Mouse (Mus musculus): ENCODE measurements around the gene Sf3a3.

Gene Sf3a3

DNA sequence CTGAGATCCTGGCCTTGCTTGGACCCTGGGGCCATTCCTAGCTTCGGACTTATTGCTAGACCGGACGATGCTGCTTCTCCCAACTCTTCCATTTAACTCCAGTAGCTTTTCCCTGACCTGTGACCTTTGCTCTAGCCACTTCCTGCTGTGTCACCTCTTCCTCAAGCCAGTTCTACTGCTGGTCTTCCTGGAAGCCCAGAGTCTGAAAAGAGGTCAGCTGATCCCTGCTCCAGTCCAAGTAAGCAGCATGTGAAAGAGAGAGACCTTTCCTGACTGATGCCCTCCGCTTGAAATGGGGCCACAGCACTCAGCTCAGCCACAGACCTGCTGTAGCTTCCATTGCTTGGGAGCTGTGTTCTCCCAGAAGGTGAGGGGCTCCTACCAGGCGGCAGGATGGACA lies 22.9 kb downstream of the Sf3a3 start:
- no peak for DNase-seq (ENCODE audit: inconsistent age in 2 of 2, low spot score in 1 of 2)

DNA sequence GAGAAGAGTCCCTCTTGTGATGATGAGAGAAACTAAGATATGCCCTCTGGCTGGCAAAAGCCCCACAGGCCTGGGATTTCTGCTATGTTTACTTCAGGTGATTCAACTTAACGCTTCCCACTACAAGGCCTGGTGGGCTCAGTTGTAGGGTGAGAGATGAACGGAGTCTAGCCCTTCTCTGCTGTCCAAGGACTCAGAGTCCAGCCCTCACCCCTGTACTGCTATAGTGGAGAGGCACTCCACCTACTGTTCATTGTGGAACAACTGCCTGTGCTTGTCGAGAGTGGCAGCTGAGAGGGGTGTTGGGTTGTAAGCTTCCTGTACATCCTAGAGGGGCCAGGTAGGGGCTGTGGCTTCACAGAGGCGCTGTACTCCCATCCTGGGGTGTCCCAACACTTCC lies 23.4 kb downstream of the Sf3a3 start:
- DNase-seq (ENCODE audit: inconsistent age in 2 of 2, low spot score in 1 of 2) = peak in 1 of 2 experiments; percentile 38

DNA sequence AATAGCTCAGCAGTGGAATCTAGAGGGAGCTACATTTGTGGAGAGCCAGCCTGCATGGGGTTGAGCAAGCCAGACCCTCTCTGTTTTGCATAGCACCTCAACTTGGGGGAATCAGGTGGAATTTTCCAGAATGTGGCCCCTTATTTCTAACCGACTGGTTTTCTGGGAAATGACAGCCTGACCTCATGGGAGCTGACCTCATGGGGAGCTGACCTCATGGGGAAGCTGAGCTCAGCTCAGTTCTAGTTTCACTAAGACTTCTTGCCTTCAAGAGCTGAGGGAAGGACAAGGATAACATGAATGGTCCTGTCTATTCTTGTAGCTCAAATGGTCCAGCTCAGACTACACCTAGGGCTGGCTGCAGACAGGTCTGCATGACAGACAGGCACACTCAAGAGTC lies 24.2 kb downstream of the Sf3a3 start:
- no peak for DNase-seq (ENCODE audit: inconsistent age in 2 of 2, low spot score in 1 of 2)

DNA sequence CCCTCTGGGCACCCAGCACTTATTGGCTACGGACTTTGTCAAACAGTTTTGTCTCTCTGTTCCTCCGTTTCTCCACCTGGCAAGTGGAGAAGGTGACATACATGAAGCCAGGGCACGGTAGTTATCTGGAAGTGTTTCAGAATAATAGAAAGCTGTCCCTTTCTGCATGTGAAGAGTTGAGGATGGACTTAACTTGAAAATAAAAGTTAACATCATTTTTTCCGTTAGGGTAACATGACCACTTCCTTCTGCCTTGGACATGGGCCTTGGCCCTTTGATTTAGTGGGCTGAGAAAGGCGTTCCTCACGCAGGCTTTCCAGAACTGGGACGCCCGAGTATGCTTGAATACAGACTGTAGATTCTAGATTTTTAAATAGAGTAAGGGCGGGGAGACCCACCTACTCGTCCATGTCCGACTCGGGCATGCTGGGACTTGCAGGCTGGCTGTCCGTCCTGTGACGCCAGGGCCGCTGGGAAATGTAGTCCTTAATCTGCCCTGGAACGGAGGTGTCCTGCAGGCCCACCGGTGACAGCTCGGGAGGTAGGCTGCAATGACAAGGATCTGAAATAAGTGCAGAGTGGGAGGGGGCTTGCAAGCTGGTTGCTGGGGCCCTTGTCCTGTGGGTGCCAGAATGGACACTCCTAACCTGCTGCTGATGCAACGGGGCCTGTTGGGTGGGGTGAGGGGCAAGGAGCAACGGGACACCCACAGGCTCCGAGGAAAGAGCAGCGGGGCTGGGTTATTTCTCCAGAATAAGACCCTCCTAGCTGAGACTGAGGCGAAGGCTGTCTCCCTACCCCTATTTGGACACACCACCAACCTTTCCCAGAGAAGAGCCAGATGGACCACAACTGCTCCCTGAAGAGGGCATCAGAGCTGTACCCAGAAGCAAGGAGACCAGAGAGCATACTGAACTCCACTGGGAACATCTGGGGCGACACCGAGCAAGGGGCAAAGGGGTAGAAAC lies 27.1 kb downstream of the Sf3a3 start, which contains the start of gene Inpp5b:
Gene Inpp5b, plus strand, starts transcription at position 475 of the 968 bp plus-strand sequence.
- DNase-seq (ENCODE audit: inconsistent age in 2 of 2, low spot score in 1 of 2) = peak; percentile 83 to 95

DNA sequence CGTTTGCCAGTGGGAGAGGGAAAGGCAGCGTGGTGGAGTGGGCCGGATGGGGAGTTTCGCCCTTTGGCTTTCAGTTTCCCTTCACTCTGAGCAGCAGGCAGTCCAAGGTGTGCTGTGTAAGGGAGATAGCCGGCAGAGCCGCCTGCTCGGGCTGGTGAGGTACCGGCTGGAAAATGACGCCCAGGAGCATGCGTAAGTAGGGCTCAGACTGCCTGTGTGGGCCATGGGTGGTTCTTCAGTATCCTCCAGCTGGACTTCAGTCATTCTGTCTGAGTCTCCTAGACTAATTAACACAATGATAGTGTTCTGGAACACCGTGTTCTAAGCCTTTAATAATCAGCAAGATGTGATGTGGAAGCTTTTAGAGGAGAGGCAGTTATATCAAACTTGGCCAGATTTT lies 28.3 kb downstream of the Sf3a3 start:
- DNase-seq (ENCODE audit: inconsistent age in 2 of 2, low spot score in 1 of 2) = no peak

DNA sequence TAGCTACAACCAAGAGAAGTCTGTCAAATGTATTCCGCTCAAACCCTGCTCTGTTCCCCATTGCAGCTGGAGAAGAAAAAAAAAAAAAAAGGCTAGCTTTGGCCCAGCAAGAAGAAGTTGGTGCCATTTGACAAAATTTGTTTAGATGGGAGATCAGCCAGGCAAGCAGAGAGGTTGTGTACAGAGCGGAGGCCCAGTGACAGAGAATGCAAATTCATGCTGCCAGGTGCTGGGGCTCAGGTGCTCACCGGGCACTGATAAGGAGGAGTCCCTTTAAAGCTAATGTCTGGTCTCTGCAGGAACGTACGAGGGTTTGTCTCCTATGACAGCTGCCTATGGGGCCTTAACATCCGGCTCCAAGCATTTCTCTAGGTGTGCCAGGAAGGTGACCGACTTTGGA lies 32.0 kb downstream of the Sf3a3 start:
- no peak for DNase-seq (ENCODE audit: inconsistent age in 2 of 2, low spot score in 1 of 2)

DNA sequence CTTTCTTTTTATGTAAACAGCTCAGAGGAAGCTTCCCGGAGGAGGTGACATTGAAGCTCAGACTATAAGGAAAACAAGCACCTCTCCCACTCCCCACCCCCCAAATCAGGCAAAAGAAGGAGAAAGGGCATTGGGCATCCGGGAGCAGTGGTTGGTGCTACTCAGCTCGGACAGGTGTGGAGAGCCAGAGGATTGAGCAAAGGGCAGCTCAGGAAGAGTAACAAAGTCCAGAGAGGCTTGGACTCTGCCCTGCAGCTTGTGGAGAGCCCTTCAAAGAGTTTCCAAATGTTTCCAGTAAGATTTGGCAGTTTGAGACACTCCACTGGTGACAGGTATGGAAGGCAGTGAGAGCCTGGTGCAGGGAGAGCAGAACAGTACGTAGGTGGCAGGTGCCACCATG lies 33.3 kb downstream of the Sf3a3 start:
- no peak for DNase-seq (ENCODE audit: inconsistent age in 2 of 2, low spot score in 1 of 2)

DNA sequence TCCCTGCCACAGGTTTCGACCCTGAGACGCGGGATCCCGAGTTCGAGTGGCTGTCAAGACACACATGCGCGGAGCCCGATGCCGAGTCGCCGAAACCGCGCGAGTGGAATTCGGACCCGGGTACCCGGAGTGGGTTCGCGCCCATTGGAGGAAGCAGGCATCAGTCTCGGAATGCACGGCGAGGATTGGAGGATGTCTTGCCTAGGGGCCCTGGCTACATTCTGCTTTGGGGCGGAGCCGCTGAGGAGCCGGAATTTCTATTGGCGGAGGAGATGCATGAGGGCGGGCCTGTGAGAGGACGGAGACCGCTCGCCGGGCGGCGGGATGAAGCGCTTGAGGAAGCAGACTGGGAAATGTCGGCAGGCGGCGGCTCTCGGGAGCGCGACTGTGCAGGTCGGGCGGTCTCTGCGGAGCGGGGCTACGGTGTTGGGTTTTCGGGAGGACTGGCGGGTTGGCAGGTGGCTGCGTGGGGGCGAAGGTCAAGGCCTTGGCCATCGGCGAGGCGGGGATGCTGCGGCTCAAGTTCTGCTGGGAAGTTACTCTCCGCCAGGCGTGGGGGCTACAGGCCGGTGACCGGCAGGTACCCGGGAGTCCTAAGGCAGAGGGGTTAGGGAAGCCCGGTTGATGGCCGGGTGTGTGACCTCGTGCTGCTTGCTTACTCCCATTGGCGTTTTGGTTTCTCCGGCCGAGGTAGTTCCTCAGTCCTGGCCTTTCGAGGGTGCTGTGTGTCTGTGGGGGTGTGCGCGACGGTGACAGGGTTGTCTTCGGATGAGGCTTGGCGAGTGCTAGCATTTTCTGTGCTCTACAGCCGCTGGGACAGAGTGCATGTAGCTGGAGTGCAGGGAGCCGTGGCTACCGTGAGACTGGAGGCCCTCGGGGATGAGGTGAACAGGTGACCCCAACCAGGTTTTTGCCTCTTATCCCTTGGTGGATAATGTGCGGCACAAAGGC lies 37.0 kb downstream of the Sf3a3 start:
- peak; percentile 98 to 99 for DNase-seq (ENCODE audit: inconsistent age in 2 of 2, low spot score in 1 of 2)

DNA sequence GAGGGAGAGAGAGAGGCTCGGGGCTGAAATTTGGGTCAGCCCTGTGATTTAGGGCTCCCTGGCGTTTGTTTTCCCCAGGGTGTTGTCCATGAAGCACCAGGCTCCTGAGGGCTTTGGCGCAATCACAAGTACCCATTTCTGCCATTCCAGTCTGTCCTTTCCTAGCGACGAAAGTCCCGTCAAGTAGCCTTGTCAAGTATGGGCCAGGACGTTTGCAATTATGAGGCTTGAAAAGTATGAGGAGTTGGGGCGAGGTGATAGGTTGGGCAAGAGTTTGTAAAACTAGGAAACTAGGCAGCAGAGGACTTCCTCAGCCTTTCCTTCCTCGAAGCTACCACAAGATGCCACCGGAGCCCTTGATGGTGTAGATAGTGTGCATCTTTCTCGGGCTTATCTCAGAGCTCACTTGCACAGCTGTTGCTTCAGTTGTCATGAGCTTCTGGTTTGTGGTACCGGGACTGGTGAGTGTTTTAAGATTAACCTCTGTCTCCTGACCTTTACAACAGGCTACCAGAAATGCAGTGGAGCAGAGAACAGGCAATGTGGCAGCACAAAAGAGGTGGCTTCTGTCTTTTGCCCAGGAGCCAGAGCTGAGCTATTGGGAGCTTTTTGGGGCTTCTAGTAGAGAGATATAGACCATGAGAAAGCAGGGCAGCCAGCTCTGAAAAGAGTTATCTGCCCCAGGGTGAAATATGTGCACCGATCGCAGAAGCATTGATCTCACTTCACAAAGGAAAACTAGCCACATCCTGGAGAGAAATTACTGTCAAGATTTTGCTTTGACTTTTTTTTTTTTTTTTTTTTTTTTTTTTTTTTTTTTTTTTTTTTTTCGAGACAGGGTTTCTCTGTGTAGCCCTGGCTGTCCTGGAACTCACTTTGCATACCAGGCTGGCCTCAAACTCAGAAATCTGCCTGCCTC lies 38.0 kb downstream of the Sf3a3 start:
- no peak for DNase-seq (ENCODE audit: inconsistent age in 2 of 2, low spot score in 1 of 2)

DNA sequence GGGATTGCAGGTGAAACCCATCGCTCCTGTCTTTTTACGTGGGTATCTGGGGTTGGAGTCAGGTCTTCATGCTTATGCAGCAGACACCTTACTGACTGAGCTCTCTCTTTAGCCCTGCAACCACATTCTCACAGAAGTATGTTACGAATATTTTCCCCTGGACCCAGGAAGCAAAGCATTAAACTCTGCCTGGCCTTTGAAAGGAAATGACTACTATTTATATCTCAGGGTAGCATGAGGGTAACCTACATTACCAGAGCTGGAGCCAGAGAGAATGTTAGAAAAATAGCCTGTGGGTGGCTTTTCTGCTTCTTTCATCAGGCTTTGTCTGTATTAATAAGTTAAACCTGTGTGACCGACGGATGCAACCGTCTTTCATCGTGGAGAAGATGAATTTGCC lies 41.0 kb downstream of the Sf3a3 start:
- DNase-seq (ENCODE audit: inconsistent age in 2 of 2, low spot score in 1 of 2) = no peak

DNA sequence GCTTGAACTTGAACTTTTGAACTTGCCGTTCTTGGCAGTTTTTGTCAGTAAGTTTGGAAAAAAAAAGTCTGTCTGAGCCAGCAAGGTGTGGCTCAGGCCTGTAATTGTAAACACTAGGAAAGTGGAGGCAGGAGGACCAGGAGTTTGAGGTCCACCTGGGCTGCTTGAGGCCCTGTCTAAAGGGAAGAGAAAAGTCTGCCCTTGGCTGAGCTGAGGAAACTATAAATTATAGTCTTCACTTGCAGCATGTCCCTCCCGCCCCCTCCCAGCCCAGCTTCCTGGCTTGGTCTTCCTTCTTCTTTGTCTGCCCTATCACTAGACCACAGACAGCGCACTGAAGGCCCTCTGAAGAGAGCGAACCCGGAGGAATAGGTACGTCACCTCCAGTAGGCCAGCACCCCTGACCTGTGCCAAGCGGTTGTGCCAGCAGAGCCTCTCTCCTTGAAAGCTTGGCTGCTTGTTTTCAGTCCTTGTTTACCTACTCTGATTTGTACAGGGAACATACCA lies 44.8 kb downstream of the Sf3a3 start:
- peak; percentile 40 to 79 for DNase-seq (ENCODE audit: inconsistent age in 2 of 2, low spot score in 1 of 2)

DNA sequence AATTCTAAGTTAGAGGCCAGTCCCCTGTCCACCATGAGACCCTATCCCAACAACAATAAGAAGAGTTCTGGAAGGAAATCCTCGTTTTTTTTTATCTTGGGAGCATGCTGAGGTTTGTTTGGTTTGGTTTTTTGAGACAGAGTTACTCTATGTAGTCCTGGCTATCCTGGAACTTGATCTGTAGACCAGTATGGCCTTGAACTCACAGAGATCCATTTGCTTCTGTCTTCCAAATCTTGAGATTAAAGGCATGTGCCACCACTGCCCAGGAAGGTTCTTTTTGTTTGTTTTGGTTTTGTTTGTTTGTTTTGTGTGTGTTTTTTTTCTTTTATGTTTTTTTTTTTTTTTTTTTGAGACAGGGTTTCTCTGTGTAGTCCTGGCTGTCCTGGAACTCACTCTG lies 46.6 kb downstream of the Sf3a3 start:
- DNase-seq (ENCODE audit: inconsistent age in 2 of 2, low spot score in 1 of 2) = no peak

DNA sequence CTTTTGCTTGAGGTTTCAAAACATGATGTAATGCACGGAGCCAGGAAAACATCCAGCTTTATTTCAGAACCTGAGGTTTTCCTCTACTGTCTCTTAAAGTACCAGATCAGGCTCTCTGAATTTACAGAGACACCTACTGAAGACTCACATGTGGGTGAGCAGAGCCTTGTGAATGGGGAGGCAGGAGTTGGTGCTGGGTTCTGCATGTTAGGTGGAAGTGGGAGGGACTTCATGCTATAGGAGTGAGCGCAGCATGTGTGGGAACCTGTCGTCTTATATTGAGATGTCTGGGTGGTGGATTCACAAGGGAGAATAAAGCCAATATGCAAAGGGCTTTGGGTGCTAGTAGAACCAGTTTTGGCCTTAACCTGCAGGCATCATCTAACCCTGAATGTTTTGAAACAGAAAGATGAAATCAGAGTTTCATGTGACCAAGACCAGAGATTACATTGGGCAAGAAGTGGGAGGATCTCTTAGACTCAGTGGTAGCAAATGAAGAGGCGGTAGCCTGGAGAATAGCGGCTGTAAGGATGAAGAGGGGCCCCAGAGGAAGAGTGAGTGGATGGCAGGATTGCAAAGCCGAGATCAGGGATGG lies 48.4 kb downstream of the Sf3a3 start:
- DNase-seq (ENCODE audit: inconsistent age in 2 of 2, low spot score in 1 of 2) = no peak

DNA sequence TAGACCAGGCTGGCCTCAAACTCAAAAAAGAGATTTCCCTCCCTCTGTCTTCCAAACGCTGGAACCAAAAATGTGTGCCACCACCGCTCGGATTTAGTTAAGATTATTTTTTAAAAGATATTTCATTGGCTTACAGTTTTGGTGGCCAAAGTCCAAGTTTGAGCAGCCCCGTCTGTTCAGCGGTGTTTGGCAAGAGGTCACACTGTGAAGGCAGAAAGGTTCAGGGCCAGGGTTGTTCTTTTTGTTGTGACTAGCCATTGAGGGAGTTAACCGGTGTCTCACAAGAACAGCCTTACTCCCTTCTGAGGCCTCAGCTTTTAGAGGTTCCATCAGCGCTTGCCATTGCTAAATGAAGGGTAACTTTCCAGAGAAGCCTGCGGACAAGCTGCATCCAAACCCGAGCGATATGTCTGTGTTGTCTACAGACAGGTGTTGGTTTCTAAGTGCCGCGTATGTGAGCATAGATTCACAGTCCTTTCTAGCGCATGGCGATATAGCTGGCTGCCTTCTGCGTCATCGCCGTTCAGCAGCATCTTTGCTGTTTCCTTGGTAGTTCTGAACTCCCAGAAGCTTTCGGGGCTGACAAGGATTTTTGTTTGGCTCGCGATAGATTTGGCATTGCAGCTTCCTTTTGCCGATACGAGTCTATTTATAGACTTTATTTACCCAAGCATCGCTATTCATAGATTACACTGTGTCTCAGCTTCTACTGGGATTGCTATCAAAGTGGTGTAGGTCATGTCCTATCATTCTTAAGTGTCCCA lies 51.4 kb downstream of the Sf3a3 start:
- DNase-seq (ENCODE audit: inconsistent age in 2 of 2, low spot score in 1 of 2) = peak in 1 of 2 experiments; percentile 42

DNA sequence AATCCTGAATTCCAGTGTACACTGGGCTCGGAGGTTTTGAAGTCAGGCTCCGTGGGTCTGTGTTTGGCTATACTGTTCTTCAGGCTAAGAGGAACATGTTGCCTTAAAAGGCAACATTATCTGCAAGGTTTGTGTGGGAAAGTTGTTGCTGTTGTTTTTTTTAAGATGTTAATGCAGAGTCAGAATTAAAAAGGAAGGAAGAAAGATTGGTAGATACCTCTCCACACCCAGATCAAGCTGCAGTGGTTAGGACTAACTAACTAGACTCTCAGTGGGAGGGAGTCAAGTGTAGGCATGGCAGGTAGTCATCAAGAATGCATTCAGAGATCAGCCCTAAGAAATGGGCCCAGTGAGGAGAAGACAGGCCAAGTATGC lies 52.0 kb downstream of the Sf3a3 start:
- no peak for DNase-seq (ENCODE audit: inconsistent age in 2 of 2, low spot score in 1 of 2)

DNA sequence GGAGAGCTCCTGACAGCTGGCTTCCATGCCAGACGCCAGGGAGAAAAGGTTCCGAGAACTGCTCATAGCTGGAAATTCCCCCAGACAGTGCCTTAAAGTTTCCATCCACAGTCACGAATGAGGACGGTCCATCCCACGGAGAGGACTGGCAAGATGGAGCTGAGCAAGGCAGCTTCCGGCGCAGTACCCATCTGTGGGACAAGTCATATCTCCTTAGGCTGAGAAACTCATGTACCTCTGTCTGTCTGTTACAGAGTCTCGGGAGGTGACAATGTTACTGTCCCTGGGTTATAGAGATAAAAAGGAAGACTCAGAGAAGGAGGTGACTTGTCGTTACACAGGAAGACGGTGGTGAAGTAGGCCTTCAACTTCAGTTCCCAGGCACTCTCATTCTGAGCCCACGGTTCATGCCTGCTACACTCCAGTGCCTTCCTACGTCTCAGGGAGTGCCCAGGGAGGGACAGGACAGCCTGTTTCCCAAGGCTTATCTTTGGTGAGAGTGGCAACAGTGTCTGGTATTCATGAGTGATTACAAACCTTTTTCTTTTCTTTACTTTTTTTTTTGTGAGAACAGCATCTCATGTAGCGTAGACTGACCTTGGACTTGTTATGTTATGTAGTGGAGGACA lies 54.5 kb downstream of the Sf3a3 start:
- DNase-seq (ENCODE audit: inconsistent age in 2 of 2, low spot score in 1 of 2) = no peak

DNA sequence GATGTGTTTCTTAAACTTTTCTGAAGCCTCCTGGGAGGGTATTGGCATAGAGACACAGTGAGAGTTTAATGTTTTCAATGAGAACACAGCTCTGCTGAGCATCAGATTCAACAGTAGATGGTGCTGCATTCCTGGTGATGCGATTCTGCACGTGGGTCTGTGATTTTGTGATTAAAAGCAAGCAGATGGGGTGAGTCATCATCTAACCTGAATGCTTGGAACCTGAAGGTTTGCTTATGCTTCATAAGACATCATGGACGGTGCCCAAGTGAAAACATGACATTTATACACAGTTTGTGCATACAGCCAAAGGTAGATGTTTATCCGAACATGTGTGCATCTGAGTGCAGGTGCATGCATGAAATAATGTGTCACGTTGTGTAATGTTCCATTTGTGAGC lies 56.0 kb downstream of the Sf3a3 start:
- DNase-seq (ENCODE audit: inconsistent age in 2 of 2, low spot score in 1 of 2) = no peak

DNA sequence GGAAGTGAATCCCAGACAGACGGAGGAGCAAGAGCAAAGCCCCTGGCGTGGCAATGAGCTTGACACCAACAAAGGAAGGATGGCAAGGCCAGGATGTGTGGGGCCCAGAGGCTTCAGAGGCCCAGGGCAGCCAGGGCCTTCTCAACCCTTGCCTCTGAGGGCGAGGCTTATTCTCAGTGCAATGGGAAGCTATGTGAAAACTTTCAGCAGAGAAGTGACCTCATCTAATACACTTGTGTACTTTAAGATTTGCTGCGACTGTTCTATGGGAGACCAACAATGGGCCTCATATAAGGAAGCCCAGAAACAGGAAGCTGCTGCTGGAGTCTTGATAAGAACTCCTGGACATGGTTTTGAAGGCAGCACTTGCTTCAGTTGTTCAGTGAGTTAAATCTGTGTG lies 57.5 kb downstream of the Sf3a3 start:
- no peak for DNase-seq (ENCODE audit: inconsistent age in 2 of 2, low spot score in 1 of 2)

DNA sequence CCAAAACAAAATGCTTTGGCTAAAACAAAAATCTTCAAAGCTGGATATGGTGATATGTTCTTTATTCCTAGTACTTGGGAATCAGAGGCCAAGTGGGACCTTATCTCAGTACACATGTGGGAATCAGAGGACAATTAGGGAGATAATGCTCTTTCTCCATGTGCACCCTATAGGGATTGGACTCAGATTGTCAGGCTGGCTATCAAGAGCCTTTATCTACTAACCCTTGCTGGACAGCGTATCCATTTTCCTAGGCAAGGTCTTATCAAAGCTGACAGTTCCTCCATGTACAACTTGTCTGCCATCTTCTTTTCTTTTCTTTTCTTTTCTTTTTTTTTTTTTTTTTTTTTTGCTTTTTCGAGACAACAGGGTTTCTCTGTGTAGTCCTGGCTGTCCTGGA lies 58.9 kb downstream of the Sf3a3 start:
- DNase-seq (ENCODE audit: inconsistent age in 2 of 2, low spot score in 1 of 2) = no peak
